Mouse (Mus musculus) gastrocnemius, adult 8-10 months (tissue): ENCODE results near the gene Gm21149. TPM values are rescaled to one million over a fixed set of nuclear protein-coding genes. Genes with fewer than 3 reads are reported as not detected.
"Not testable (repeated sequence)": the region's sequence is repeated elsewhere in the genome, so short reads cannot be mapped to it uniquely, and the experiment has no call there.

Experiments
- DNase-seq, 2 experiments: peaks; one replicate each; pipeline ENCODE4 v3.0.0; 2022; ENCODE audit warnings: low spot score in 2 of 2
- total RNA-seq, 4 experiments: library from RNA; stranded (reverse); gene quantifications; 2 replicates each; pipeline ENCODE4 v1.2.4; 2022

Gm21149 gene
- total RNA-seq, 4 experiments from 2014 or later: not detected

DNA sequence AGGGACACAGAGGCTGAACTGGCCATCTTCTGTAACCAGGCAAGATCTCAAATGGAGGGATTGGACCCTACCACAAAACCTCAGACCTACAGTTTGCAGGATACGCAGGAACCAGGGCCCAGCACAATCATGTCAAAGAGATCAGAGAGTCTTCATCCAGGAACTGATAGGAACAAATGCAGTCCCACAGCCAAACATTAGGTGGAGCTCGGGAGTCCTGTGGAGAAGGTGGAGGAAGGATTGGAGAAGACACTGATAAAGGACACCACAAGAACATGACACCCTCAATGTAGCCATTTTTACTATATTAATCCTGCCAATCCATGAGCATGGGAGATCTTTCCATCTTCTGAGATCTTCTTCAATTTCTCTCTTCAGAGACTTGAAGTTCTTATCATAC lies 12.8 kb downstream of the Gm21149 start:
- not testable (repeated sequence) for DNase-seq

DNA sequence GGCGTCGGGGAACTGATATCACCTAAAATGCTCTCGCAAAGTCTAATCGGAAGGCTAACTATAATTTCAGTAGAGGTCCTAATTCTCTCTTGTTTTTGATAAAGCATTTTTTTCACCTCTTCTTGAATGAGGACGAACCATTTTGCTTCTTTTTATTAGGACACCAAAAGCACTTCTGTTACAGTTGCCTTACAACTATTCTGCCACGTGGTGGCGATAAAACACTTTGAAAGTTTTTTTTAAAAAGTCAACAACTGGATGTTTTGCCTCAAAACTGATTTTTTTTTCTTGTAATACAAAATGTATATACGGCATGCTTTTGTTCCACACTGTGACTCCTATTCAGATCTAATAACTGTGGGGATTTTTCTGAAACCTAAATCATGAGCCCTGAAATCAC lies 14.7 kb downstream of the Gm21149 start:
- DNase-seq: not testable (repeated sequence)

DNA sequence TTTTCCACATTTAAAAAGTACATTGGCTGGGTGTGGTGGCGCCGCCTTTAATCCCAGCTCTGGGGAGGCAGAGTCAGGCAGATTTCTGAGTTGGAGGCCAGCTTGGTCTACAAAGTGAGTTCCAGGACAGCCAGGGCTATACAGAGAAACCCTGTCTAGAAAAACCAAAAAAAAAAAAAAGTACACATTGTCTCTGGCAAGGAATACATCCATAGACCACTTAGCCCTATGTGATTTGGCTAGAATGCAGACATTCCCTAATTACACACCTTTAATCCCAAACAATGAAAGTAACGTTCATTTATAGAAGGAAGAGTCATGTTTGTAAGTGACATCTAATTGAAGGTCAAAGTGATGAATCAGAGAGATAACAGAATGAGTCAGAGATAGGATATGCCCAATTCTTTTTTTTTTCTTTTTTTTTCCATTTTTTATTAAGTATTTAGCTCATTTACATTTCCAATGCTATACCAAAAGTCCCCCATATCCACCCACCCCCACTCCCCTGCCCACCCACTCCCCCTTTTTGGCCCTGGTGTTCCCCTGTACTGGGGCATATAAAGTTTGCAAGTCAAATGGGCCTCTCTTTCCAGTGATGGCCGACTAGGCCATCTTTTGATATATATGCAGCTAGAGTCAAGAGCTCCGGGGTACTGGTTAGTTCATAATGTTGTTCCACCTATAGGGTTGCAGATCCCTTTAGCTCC lies 18.3 kb downstream of the Gm21149 start:
- DNase-seq: not testable (repeated sequence)

Other genes starting within 250 kb of the Gm21149 start
- gene Gm21190, start 52.7 kb upstream of the Gm21149 start, total RNA-seq: not detected
- not detected for gene Gm21083, start 100.8 kb upstream of the Gm21149 start, total RNA-seq
- not detected for gene Speer4d, start 142.5 kb upstream of the Gm21149 start, total RNA-seq
- not detected for gene 4930572O03Rik, start 180.5 kb upstream of the Gm21149 start, total RNA-seq
- gene Speer4c, start 237.7 kb upstream of the Gm21149 start, total RNA-seq: not detected